Mouse (Mus musculus) kidney, adult 2 months (tissue): ENCODE data around the gene Nanos3. TPM values are rescaled to one million over a fixed set of nuclear protein-coding genes. Genes with fewer than 3 reads are reported as not detected.

ENCODE experiments used
- DNase-seq: peaks from one replicate; pipeline ENCODE4 v3.0.0; 2021
- H3K27ac ChIP-seq: fragments of 200-500 bp; 2 replicates; pipeline ENCODE4 v1.5.1; 2012; ENCODE audit warnings: low read depth, low read length, control low read depth, inconsistent platforms; ENCODE audit not compliant: insufficient read depth
- H3K27me3 ChIP-seq: fragments of 200-500 bp; replicated peaks from 2 replicates; pipeline ENCODE4 v1.6.1; 2012; ENCODE audit warnings: mild to moderate bottlenecking, moderate library complexity, low read length, inconsistent platforms; ENCODE audit not compliant: control insufficient read depth, insufficient read depth
- H3K36me3 ChIP-seq: fragments of 200-500 bp; 2 replicates; pipeline ENCODE4 v1.6.1; 2012; ENCODE audit warnings: mild to moderate bottlenecking, moderate library complexity, low read length, inconsistent platforms; ENCODE audit not compliant: control insufficient read depth, insufficient read depth
- H3K4me1 ChIP-seq: fragments of 200-500 bp; 2 replicates; pipeline ENCODE4 v1.6.1; 2011; ENCODE audit warnings: low read length; ENCODE audit not compliant: control insufficient read depth, insufficient read depth
- H3K4me3 ChIP-seq: fragments of 200-500 bp; 2 replicates; pipeline ENCODE4 v1.5.1; 2011; ENCODE audit warnings: mild to moderate bottlenecking, low read depth, low read length, control low read depth; ENCODE audit not compliant: insufficient read depth
- CTCF ChIP-seq: fragments of 200-500 bp; conservative IDR thresholded peaks from 2 replicates; pipeline ENCODE4 v1.5.1; 2011; ENCODE audit warnings: low read depth, mild to moderate bottlenecking, control low read depth, low read length, moderate library complexity, mixed read lengths; ENCODE audit not compliant: insufficient read depth, insufficient read length
- POLR2A ChIP-seq: fragments of 200-500 bp; IDR thresholded peaks from one replicate; pipeline ENCODE4 v1.6.1; 2011; ENCODE audit warnings: low read depth, low read length, control low read depth
- WGBS: fragments of 180-500 bp; shearing (Covaris S2); methylation state at CpG from one replicate; pipeline ENCODE4 v1.1.7; 2018; 5-methylcytosine and 5-hydroxymethylcytosine counted together
- polyA plus RNA-seq: library from polyadenylated mRNA; depleted of rRNA; stranded (reverse); fragments of >200 nt; gene quantifications from 2 replicates; pipeline ENCODE4 v1.2.3, GENCODE M21; 2012

The Nanos3 gene
- polyA plus RNA-seq, 1 experiment = 1.4 TPM

DNA sequence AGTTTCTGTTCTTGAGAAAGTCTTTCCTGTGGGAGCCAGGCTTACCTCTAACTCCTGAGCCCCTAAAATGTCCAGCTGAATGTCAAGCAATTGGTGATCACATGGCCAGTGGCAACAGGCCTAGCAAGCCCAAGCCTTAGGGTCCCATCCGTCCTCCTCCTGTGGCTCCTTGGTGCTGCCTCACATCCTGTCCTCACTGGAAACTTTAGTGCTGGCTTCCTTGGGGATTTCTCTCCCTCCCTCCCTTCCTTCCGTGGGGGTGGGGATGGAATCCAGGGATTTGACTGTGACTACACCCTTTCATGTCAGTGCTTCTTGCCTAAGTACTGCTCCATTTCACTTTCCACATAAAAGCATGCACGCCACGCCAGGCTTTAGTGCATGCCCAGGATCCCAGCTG lies 4.6 kb upstream of the Nanos3 start:
- peak; percentile 89 for DNase-seq
- TF ChIP-seq CTCF (no peak), POLR2A (no peak)
- H3K27ac ChIP-seq = peak overlapping the region; percentile 90
- 56% methylated on average over 4 of the region's 4 CpGs for WGBS
- no peaks in the 10 kb centered on the region for H3K27me3 ChIP-seq
- H3K36me3 ChIP-seq = no peaks in the 10 kb centered on the region
- no peaks in the 10 kb centered on the region for H3K4me1 ChIP-seq
- no peak overlapping the region for H3K4me3 ChIP-seq

DNA sequence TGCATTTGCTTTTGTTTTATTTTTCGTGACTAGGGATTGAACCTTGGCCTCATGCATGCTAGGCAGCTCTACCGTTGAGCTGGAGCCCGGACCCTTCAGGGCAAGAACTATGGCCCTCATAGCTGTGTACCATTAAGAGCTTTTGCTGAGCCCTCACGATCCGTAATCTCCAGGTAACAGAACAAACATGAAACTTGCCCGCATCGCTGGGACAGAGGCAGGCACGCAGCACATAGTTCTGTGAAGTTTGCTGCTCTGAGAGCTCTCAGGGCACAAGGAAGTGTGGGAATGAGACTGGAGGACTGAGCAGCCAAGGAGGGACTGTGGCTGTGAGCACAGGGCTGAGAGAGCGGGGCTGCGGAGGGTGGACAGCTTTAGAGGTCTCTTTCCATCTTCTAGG lies 3.7 kb upstream of the Nanos3 start:
- no peak for DNase-seq
- TF ChIP-seq CTCF (no peak), POLR2A (no peak)
- no peaks in the 10 kb centered on the region for H3K36me3 ChIP-seq

DNA sequence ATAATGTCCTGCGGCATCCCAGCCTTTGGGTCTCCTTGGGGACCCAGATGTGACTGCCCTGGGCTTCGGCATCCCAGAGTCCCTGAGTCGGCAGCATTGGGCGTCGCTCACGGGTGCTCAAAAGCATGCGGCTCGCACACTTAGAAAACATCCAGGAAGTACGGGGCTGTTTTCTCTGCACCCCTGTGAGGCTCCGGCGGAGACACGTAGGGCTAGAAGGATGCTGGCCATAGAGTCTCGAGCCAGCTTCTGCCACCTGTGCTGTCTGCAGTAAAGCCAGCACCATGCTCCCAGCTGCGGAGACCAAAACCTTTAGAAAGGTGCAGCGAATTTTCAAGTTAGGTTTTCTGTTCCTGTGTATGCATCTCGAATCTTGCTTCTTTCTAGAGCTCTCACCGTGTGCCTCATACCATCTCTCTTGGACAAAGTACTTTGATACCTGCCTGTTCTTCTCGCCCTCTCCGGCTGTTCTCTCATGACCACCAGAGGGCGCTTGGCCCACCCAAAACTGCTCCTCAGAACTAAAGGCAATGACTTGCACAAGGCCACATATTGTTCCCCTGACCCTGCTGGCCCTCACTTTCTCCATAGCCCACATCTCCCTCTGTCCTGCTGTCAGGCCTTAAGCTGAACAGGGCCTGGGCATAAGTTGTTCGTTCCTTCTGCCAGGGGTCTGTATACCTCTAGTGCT lies 2.2 kb upstream of the Nanos3 start:
- H3K27me3 ChIP-seq = no peaks in the 10 kb centered on the region
- TF ChIP-seq CTCF = peak; percentile 76
- TF ChIP-seq POLR2A = no peak
- DNase-seq = peak; percentile 78
- 6% methylated on average over 21 of the region's 21 CpGs for WGBS
- peak overlapping the region; percentile 17; the same call in 1 of the 2 replicates for H3K27ac ChIP-seq
- no peaks in the 10 kb centered on the region; the same call in 1 of the 2 replicates for H3K4me1 ChIP-seq
- no peaks in the 10 kb centered on the region for H3K36me3 ChIP-seq
- peak overlapping the region; percentile 36 for H3K4me3 ChIP-seq

More for the DNA sequence above, 3.7 kb upstream of the Nanos3 start:
- H3K4me1 ChIP-seq = no peaks in the 10 kb centered on the region; the same call in 1 of the 2 replicates
- H3K27ac ChIP-seq = no peak overlapping the region
- no peak overlapping the region for H3K4me3 ChIP-seq
- no peaks in the 10 kb centered on the region for H3K27me3 ChIP-seq
- 67% methylated on average over 10 of the region's 10 CpGs for WGBS

DNA sequence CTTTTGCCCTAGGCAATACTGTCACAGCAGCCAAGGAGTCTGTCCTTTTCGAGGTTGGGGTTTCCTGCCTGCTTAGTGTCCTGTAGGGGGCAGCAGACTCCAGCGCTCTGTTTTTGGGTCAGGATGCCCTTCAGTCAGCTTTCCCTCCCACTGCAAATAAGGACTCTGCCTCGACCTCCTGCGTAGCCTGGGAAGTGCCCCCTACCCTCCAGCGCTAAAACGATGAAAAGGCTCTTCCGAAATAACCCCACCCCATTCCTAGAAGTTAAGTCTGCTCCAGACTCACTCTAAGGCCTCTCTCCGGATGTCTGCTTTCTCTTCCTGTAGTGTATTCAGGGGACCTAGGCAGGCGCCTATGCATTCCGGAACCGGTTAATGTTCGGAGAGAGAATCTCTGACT lies 1.5 kb upstream of the Nanos3 start:
- H3K4me3 ChIP-seq = peak overlapping the region; percentile 36
- WGBS = under 1% methylated on average over 12 of the region's 12 CpGs
- no peaks in the 10 kb centered on the region for H3K27me3 ChIP-seq
- TF ChIP-seq CTCF (peak; percentile 97), POLR2A (no peak)
- DNase-seq = peak; percentile 86
- H3K4me1 ChIP-seq = no peaks in the 10 kb centered on the region; the same call in 1 of the 2 replicates
- H3K36me3 ChIP-seq = no peaks in the 10 kb centered on the region
- H3K27ac ChIP-seq = peak overlapping the region; percentile 17; the same call in 1 of the 2 replicates

DNA sequence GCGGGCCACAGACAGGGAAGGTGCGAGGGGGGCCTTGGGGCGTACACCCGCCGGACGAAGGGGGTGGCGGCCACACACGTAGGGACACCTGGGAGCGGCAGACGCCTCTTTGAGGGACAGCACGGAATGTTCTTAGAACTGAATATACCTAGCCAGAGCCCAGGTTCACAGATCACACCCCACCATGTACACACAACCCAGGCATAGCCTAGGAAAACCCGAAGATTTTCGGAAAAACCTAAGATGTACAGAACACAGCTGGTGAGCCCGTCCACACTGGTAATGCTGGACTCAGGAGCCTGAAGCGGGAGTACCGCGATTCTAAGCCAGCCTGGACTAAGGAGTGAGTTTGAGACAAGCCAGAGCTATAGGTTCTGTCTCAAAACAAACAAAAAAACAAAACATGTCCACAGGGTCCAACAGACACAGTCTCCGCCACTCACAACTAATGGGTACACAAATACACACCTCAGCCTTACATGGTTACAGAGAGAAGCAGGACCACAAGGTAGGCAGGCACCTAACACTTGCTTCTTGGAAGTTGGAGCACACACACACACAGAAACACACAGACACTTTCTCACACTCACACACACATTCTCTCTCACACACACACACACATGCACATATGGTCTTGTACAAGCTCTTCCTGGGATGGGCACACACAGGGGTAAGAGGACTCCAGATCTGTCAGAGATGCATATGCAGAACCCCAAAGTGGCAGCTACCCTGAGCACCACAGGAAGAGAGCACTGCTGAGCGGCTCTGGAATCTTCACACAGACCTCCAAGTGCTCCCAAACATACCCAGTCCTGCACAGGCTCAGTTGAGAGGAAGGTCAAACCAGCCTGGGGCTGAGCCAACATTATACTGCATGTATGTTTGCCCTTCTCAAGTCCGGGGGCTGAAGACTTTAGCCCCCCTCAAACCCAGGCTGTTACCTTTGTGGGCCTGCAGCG lies 653 bp downstream of the Nanos3 start:
- no peak for TF ChIP-seq CTCF
- TF ChIP-seq POLR2A = no peak
- H3K27ac ChIP-seq = no peak overlapping the region

DNA sequence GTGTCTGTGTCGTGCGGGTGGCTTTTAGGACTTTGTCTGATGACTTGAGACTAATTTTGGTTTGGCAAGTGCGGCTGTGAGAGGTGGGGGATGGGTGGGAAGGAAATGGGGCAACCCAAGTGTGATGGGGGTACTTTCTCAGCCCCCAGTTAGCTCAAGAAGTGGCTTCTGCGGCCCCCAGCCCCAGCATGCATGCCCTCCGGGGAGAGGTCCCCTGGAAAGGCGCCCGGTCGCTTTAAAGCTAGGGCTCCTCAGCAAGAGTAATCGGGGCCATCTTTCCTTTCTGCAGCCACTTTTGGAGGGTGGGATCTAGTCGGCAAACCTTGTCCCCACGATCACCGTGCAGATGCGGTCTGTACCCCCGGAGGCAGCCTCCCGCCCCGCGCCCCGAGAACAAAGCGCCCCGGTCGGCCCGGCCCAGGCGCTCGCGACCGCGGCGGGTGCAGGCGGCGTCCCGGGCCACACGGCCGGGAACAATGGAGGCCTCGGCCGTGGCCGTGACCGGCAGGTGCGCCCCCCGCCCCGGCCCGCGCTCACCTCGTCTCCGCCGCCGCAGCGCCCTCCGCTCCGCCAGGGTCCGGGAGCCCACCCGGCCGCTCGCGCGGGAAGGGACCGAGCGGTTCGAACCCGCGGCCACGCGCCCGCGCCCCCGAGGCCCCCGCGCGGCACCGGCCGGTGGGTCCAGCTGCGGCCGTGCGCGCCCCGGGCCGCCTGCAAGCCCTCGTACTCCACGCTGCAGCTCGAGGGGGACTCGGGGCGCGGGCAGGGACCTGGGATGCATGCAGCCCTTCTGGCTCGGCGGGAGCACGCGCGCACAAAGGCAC lies 1.5 kb downstream of the Nanos3 start:
- Histone ChIP-seq H3K27me3 (no peaks in the 10 kb centered on the region), H3K4me1 (no peaks in the 10 kb centered on the region; the same call in 1 of the 2 replicates), H3K27ac (no peak overlapping the region), H3K4me3 (peak overlapping the region; percentile 58), H3K36me3 (no peaks in the 10 kb centered on the region)
- WGBS = 2% methylated on average over 77 of the region's 87 CpGs
- TF ChIP-seq CTCF (no peak), POLR2A (no peak)
- no peak for DNase-seq

More for the DNA sequence above, 653 bp downstream of the Nanos3 start:
- H3K27me3 ChIP-seq = no peaks in the 10 kb centered on the region
- H3K4me1 ChIP-seq = no peaks in the 10 kb centered on the region; the same call in 1 of the 2 replicates
- DNase-seq = no peak
- no peaks in the 10 kb centered on the region for H3K36me3 ChIP-seq
- WGBS = 24% methylated on average over 21 of the region's 21 CpGs
- peak overlapping the region; percentile 58 for H3K4me3 ChIP-seq

DNA sequence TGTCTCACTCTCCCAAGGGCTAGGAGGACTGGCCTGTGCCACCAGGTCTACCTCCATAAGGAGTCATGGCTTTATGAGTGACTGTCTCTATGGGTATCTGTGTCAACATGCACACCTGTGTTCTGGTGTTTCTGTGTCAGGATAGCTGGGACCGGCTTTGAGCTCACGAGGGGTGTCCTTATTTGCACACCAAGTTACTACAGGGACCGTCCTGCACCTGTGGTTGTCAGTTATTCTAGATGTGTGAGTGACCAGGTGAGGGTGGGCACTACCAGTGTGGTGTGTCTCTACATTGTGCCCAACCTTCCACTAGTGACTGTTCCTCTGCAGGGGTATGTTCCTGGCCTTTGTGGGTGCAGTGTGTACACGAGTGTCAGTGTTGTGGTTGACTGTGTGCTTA lies 2.2 kb downstream of the Nanos3 start:
- no peaks in the 10 kb centered on the region; the same call in 1 of the 2 replicates for H3K4me1 ChIP-seq
- no peak for TF ChIP-seq POLR2A
- TF ChIP-seq CTCF = no peak

More for the DNA sequence above, 2.2 kb downstream of the Nanos3 start:
- Histone ChIP-seq H3K27me3 (no peaks in the 10 kb centered on the region), H3K36me3 (no peaks in the 10 kb centered on the region), H3K4me3 (no peak overlapping the region), H3K27ac (no peak overlapping the region)
- no peak for DNase-seq
- WGBS = 68% methylated on average over 4 of the region's 4 CpGs
